Mouse (Mus musculus) retina, embryonic 14.5 days (tissue): ENCODE data around the gene Scn2b.

Experiments
- DNase-seq: peaks from one replicate; pipeline ENCODE4 v3.0.0-alpha.2; 2015; ENCODE audit warnings: low spot score

The Scn2b gene

GRCm38 (mm10) chr9:45117741-45118431 lies at the start of gene Scn2b:
Scn2b (plus strand) TSS chr9:45117782.
- DNase-seq: peak; percentile 54

GRCm38 (mm10) chr9:45071800-45072199 lies 45.8 kb upstream of the Scn2b start:
- no peak for DNase-seq

GRCm38 (mm10) chr9:45077859-45078258 lies 39.7 kb upstream of the Scn2b start:
- DNase-seq: no peak

GRCm38 (mm10) chr9:45079011-45079410 lies 38.6 kb upstream of the Scn2b start, which contains the start of gene Jaml:
Jaml (plus strand) TSS chr9:45079183.
- DNase-seq: no peak

- no peak for DNase-seq
Observed at GRCm38 (mm10) chr9:45083132-45083531, 34.5 kb upstream of the Scn2b start.

- no peak for DNase-seq
Observed at GRCm38 (mm10) chr9:45084556-45084955, 33.0 kb upstream of the Scn2b start.

GRCm38 (mm10) chr9:45085741-45086690 lies 31.6 kb upstream of the Scn2b start:
- no peak for DNase-seq

- no peak for DNase-seq
Observed at GRCm38 (mm10) chr9:45088040-45088439, 29.5 kb upstream of the Scn2b start.

GRCm38 (mm10) chr9:45090811-45091210 lies 26.8 kb upstream of the Scn2b start:
- no peak for DNase-seq

GRCm38 (mm10) chr9:45092641-45093040 lies 24.9 kb upstream of the Scn2b start:
- DNase-seq: no peak

GRCm38 (mm10) chr9:45095149-45095937 lies 22.2 kb upstream of the Scn2b start:
- DNase-seq: no peak

GRCm38 (mm10) chr9:45097877-45098276 lies 19.7 kb upstream of the Scn2b start:
- no peak for DNase-seq

- no peak for DNase-seq
Observed at GRCm38 (mm10) chr9:45098426-45098825, 19.2 kb upstream of the Scn2b start.

- no peak for DNase-seq
Observed at GRCm38 (mm10) chr9:45102528-45102927, 15.1 kb upstream of the Scn2b start.

GRCm38 (mm10) chr9:45103211-45103979 lies 14.2 kb upstream of the Scn2b start:
- DNase-seq: no peak

- no peak for DNase-seq
Observed at GRCm38 (mm10) chr9:45105596-45106374, 11.8 kb upstream of the Scn2b start.

- DNase-seq: peak; percentile 78
Observed at GRCm38 (mm10) chr9:45115706-45116105, 1.9 kb upstream of the Scn2b start.

- no peak for DNase-seq
Observed at GRCm38 (mm10) chr9:45116819-45117218, 763 bp upstream of the Scn2b start.

GRCm38 (mm10) chr9:45118552-45118951 lies 970 bp downstream of the Scn2b start:
- DNase-seq: no peak

GRCm38 (mm10) chr9:45119316-45119953 lies 1.9 kb downstream of the Scn2b start:
- DNase-seq: no peak
